Mouse (Mus musculus): ENCODE results near the gene Epb41l4b. TPM values are rescaled to one million over a fixed set of nuclear protein-coding genes. Genes with fewer than 3 reads are reported as not detected.

Gene Epb41l4b
- total RNA-seq, 2 experiments from 2014 or later, result 12.1 to 15.0 TPM

DNA sequence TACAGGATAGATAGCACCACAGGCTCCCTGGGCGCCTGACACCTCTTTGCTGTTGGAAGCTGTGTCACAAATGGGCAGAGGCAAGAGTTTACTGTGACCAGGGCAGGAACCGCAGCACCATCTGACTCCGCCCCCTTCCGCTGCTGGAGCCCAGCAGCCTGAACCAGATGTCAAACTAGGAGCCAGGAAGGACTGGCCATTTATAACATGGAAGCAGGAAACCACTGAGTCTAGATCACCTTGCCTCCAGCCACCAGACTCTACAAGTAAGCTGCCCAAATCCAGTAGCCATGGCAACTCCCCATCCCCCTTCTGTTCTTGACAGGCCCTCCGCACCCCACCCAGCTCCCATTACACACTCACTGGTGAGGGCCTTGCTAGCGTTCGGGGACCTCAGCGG, 102.8 kb downstream of the Epb41l4b start:
- intact Hi-C loops (cut with DNase I), result no loop called here

DNA sequence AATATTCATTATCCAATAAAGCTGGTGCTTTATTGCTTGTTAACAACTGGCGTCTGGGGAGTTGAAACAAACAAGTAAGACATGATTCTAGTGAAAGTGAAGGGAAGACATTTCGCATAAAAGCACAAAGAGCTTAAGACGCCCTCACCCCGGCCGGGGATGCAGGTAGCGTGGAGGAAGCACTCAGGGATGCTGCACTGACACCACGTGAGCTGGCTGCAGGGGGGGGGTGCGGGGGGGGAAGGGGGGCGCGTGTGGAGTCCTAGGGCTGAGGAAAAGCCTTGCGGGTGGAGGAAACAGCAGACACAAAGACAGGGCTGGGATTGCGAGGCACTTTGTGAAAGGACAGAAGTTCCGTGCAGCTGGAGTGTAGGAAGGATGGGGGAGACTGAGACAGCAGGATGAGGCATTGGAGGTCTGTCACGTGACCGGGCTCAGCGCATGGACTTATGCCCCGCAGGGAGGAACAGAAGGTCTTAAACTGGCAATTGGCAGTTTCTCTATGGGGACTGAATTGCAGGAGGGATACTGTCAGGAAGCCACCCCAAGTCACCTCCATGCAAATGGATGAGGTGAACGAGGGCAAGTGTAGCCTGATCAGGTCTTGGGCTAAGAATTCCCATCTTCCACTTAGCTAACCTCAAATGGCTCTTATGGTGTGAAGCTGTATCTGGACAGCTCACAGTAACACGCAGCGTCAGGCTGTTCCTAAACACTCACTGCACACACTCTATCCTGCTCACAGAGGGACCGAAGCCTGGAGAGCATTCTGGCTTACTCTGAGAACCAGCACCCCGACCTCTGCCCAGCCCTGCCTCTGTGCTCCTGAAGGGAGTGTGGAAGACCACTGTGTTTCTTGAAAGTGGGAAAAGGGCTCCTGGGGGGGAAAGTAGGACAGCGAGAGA, 103.9 kb downstream of the Epb41l4b start:
- intact Hi-C loops (cut with DNase I), result no loop called here
- peak in 1 of 2 experiments; percentile 52 for DNase-seq (ENCODE audit: extremely low spot score in 1 of 2, low spot score in 2 of 2)

More for the DNA sequence above, 102.8 kb downstream of the Epb41l4b start:
- no peak for DNase-seq (ENCODE audit: extremely low spot score in 1 of 2, low spot score in 2 of 2)

GRCm38 (mm10) chr4:57037554-57037953, 105.7 kb downstream of the Epb41l4b start:
- no peak for DNase-seq (ENCODE audit: extremely low spot score in 1 of 2, low spot score in 2 of 2)
- intact Hi-C loops (cut with DNase I), result no loop called here

- intact Hi-C loops (cut with DNase I), result no loop called here
These were observed 109.1 kb downstream of the Epb41l4b start for GRCm38 (mm10) chr4:57034169-57034568.

DNA sequence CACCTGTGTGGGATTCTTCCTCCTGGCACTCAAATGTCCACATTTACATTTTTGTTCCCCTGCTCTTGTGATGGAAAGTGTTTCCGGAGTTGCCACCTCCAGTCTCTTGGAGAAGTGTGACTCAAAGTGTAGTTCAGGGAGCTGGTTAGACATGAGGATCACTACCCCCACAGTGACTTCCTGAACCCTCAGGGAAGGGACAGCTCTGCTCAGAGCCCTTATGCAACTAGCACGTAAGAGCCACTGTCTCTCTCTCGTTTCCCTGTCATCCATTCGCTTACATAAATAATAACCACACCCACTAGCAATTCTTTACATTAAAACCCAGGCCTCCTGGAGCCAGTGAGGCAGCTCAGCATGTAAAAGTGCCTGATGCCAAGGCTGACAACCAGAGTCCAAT, 111.8 kb downstream of the Epb41l4b start:
- DNase-seq (ENCODE audit: extremely low spot score in 1 of 2, low spot score in 2 of 2), result no peak
- intact Hi-C loops (cut with DNase I), result no loop called here

More at GRCm38 (mm10) chr4:57034169-57034568, 109.1 kb downstream of the Epb41l4b start:
- no peak for DNase-seq (ENCODE audit: extremely low spot score in 1 of 2, low spot score in 2 of 2)

GRCm38 (mm10) chr4:57027954-57028353, 115.3 kb downstream of the Epb41l4b start:
- no peak for DNase-seq (ENCODE audit: extremely low spot score in 1 of 2, low spot score in 2 of 2)
- intact Hi-C loops (cut with DNase I), result no loop called here

- no peak for DNase-seq (ENCODE audit: extremely low spot score in 1 of 2, low spot score in 2 of 2)
- intact Hi-C loops (cut with DNase I), result no loop called here
These were observed 119.7 kb downstream of the Epb41l4b start for GRCm38 (mm10) chr4:57023527-57023926.

DNA sequence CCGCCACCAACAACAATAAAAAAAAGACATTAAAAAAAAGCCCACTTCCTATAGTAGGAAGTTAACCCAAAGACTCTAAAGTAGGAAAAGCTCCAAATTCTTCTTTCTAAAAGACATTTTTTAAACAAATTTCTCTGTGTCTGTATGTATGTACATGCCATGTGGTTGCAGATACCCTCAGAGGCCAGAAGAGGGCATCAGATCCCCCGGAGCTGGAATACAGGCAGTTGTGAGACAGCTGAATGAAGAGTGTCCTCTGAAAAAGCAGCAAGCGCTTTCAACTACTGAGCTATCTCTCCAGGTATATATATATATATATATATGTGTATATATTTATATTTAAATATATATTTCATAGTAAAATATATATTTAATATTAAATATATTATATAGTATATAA, 121.9 kb downstream of the Epb41l4b start:
- intact Hi-C loops (cut with DNase I), result no loop called here

DNA sequence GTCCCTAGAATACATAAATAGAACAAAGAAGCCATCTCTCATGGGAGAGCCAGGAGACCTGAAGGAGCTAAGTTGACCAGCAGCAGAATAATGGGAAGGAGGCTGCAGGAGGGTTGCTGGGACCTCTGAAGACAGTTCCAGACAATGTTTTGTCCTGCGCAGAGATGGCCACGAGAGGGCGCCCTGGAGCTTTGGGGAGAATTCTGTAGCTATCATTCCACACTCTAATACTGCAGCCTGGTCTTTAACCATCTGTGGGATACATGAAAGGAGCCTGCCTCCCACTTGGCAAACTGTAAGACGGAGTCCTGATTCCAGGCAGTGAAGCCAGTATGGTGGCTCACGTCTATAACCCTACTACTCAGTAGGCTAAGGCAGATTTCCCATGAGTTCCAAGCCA, 126.0 kb downstream of the Epb41l4b start:
- DNase-seq (ENCODE audit: extremely low spot score in 1 of 2, low spot score in 2 of 2), result peak; percentile 36 to 73
- intact Hi-C loops (cut with DNase I), result loop anchor here (10.0 kb wide), 1 partner anchor 128 kb away; the partner anchor contains the start of gene Epb41l4b

More for the DNA sequence above, 121.9 kb downstream of the Epb41l4b start:
- no peak for DNase-seq (ENCODE audit: extremely low spot score in 1 of 2, low spot score in 2 of 2)

DNA sequence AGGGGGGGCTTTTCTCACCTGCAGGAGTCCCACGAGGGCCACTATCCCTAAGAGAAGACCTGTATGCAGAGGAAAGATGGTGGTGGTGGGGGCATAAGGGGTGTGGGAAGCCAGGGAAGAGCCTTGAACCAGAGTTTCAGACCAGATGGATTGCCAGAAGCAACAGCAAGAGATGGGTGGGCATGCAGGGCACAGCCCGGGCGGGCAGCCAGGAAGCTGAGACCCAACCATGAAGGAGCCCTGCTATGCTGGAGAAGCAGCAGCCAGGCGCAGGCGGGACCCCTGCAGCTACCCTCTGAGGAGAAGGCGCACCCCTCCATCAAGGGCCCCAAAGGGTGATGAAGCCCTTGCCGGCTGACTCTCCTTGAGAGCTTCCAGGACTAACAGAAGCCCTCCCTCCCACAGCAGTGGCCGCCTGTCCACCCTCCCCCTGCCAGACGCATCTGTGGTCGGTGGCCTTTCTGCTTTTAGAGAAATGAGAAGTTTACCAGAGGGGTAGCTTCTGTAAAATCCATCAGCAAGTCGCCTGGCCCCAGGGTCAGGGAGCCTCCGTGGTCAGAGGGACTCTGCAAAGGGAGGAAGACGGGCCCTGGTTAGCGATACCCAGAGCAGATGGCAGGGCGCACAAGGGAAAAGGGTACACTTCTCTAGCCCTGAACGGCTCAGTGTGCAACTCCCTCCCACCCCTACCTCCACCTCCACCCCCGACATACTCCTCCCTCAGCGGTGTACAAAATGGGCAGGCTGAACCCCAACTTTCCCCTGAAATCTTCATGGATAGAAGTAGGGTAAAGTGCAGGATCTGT, 126.7 kb downstream of the Epb41l4b start:
- intact Hi-C loops (cut with DNase I), result loop anchor here (10.0 kb wide), 1 partner anchor 128 kb away; the partner anchor contains the start of gene Epb41l4b

DNA sequence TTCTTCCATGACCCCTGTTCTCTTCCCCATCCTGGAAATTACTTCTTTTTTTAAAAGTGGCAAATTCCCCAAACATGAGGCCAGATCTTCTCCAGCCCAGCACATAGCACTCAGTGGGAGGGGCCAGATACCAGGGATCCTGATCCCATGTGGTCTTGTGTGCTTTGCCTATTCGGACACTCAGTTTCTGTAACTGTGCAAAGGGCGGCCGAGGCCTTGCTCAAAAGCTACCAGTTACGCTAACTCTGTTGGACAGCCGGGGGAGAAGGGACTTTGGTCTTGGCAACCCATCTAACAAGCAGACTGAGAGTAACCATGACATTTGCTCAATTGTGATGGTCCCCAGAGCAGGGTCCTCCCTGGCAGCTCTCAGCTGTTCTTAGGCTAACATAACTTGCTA, 128.2 kb downstream of the Epb41l4b start:
- intact Hi-C loops (cut with DNase I), result loop anchor here (10.0 kb wide), 1 partner anchor 130 kb away; the partner anchor contains the start of gene Epb41l4b

More for the DNA sequence above, 126.7 kb downstream of the Epb41l4b start:
- DNase-seq (ENCODE audit: extremely low spot score in 1 of 2, low spot score in 2 of 2), result no peak

DNA sequence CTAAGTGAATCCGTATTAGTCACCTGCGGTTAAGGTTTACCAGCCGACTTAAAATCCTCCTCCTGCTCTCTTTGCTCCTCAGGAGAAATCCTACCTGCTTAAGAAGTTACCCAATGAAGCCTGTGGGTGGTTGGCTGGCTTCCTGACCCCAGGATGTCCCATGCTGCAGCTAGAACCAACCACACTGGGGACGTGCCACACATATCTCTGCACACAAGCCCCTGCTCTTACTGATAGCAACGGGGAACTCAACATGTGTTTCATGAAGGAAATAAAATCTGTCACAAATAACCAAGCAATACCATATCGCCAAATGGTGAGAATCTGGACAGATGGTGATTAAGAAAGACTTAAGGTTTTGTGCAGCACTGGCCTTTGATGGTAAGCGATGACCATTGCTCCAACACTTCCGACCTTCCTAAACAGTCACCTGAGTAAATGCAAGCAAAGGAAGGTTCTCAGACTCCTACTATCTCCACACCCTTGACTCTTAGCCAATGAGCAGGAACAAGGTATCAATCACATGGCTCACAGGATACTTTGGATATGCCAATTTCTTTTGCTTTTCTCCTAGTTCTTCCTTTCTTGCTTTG, 131.7 kb downstream of the Epb41l4b start:
- no peak for DNase-seq (ENCODE audit: extremely low spot score in 1 of 2, low spot score in 2 of 2)
- intact Hi-C loops (cut with DNase I), result loop anchor here (10.0 kb wide), 1 partner anchor 133 kb away; the partner anchor contains the start of gene Epb41l4b

More for the DNA sequence above, 128.2 kb downstream of the Epb41l4b start:
- DNase-seq (ENCODE audit: extremely low spot score in 1 of 2, low spot score in 2 of 2), result no peak

- DNase-seq (ENCODE audit: extremely low spot score in 1 of 2, low spot score in 2 of 2), result no peak
- intact Hi-C loops (cut with DNase I), result loop anchor here (10.0 kb wide), 1 partner anchor 134 kb away; the partner anchor contains the start of gene Epb41l4b
These were observed 132.3 kb downstream of the Epb41l4b start for GRCm38 (mm10) chr4:57010919-57011318.

DNA sequence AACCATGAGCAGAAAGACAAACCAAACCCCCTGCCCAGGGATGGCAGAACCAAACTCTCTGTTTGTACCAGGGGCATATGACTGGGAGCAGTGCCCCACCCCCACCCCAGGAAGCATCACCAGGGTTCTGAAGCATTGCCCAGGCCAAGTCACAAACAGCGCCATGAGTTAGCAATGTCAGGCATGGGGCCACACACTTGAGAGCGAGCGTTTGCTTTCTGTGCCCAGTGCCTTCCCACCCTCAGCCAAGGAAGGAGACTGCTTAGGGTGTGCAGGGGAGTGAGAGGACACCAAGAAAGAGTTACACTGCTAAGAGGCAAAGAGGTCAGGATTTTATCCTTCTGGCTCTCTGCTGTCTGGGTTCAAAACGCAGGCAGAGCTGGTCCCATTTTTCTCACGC, 132.8 kb downstream of the Epb41l4b start:
- intact Hi-C loops (cut with DNase I), result loop anchor here (10.0 kb wide), 1 partner anchor 134 kb away; the partner anchor contains the start of gene Epb41l4b
- DNase-seq (ENCODE audit: extremely low spot score in 1 of 2, low spot score in 2 of 2), result no peak

- DNase-seq (ENCODE audit: extremely low spot score in 1 of 2, low spot score in 2 of 2), result no peak
- intact Hi-C loops (cut with DNase I), result no loop called here
These were observed 135.5 kb downstream of the Epb41l4b start for GRCm38 (mm10) chr4:57007717-57008116.

DNA sequence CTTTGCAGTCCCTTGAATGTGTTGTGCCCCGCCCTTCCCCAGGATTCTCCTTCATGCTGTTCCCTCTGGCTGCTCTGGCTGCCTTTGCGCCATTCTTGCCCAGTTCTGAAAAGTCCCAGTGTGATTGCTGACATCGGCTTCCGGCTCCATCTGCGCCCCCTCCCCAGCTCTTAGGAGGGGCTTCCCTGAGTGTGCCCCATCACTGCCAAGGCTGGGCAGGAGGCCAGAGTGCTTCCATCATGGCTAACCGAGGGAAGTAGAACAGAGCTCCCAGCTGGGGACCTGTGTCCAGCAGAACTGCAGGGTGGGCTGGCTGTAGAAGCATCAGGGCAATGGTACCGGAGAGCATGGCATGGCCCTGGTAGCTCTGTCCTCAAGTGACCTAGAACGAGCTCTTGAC, 138.2 kb downstream of the Epb41l4b start:
- intact Hi-C loops (cut with DNase I), result no loop called here
- peak; percentile 45 to 58 for DNase-seq (ENCODE audit: extremely low spot score in 1 of 2, low spot score in 2 of 2)

GRCm38 (mm10) chr4:57003886-57004285, 139.4 kb downstream of the Epb41l4b start:
- DNase-seq (ENCODE audit: extremely low spot score in 1 of 2, low spot score in 2 of 2), result no peak

GRCm38 (mm10) chr4:57002751-57003150, 140.5 kb downstream of the Epb41l4b start:
- intact Hi-C loops (cut with DNase I), result no loop called here
- DNase-seq (ENCODE audit: extremely low spot score in 1 of 2, low spot score in 2 of 2), result no peak

More at GRCm38 (mm10) chr4:57003886-57004285, 139.4 kb downstream of the Epb41l4b start:
- intact Hi-C loops (cut with DNase I), result no loop called here

- DNase-seq (ENCODE audit: extremely low spot score in 1 of 2, low spot score in 2 of 2), result no peak
- intact Hi-C loops (cut with DNase I), result no loop called here
These were observed 141.8 kb downstream of the Epb41l4b start for GRCm38 (mm10) chr4:57001437-57001836.

All from left cerebral cortex, postnatal 10 days (tissue).